Comparison of ENCODE assay signal across 8 mouse cellular contexts in genomic region chr14:31207070-31207830, GRCm38 (mm10). TPM values are rescaled to one million over a fixed set of nuclear protein-coding genes. Genes with fewer than 3 reads are reported as not detected.
A peak's percentile ranks its signal among the peaks of the same experiment; 100 is the strongest.
DNase-seq lines count a peak whose midpoint lies in the region; ATAC-seq and TF ChIP-seq lines count a peak whose summit lies in the region.

No protein-coding gene starts in this region.

- H3K4me2 ChIP-seq in intestine, postnatal 0 days (replicated peaks; ENCODE audit: low read depth): peak overlapping the region; percentile 88
- peak overlapping the region; percentile 98 for H3K4me2 ChIP-seq in midbrain, embryonic 14.5 days (ENCODE audit: low read length)

- 0 out of 2 replicates have a peak, but pooled peaks cover 2% of the 10 kb centered on the region for H3K27me3 ChIP-seq in erythroblast, embryonic 14.5 days (ENCODE audit: control insufficient read depth)
- H3K27me3 ChIP-seq in intestine, postnatal 0 days (replicated peaks; ENCODE audit: control insufficient read depth, insufficient read depth, low read length): no peaks in the 10 kb centered on the region
- H3K27me3 ChIP-seq in midbrain, embryonic 14.5 days (ENCODE audit: control insufficient read depth, insufficient read depth, low read length): no peaks in the 10 kb centered on the region

- peaks cover 34% of the 10 kb centered on the region for H3K4me1 ChIP-seq in erythroblast, embryonic 14.5 days (ENCODE audit: control insufficient read depth)
- H3K4me1 ChIP-seq in intestine, postnatal 0 days (replicated peaks; ENCODE audit: control insufficient read depth, insufficient read depth, low read length): no peaks in the 10 kb centered on the region; the same call in 1 of the 2 replicates
- H3K4me1 ChIP-seq in midbrain, embryonic 14.5 days (ENCODE audit: control insufficient read depth, insufficient read depth, low read length): peaks cover 17% of the 10 kb centered on the region

- peak overlapping the region; percentile 88; the same call in 1 of the 2 replicates for H3K27ac ChIP-seq in intestine, postnatal 0 days (ENCODE audit: low read depth, low read length)
- H3K27ac ChIP-seq in midbrain, embryonic 14.5 days (replicated peaks; ENCODE audit: low read depth, low read length): peak overlapping the region; percentile 90

- no peak for TF ChIP-seq CTCF in intestine, postnatal 0 days (IDR thresholded peaks at IDR 0.05; ENCODE audit: low read depth)

- peak overlapping the region; percentile 94 for H3K9ac ChIP-seq in intestine, postnatal 0 days (ENCODE audit: low read depth, low read length)
- peak overlapping the region; percentile 82 for H3K9ac ChIP-seq in midbrain, embryonic 14.5 days (replicated peaks; ENCODE audit: low read length)

- ATAC-seq in intestine, postnatal 0 days: no peak; the same call in 1 of the 2 replicates
- ATAC-seq in midbrain, embryonic 14.5 days (ENCODE audit: low FRiP score, low TSS enrichment): no peak; the same call in 1 of the 2 replicates

- 79% methylated on average over 13 of the region's 13 CpGs for WGBS in intestine, postnatal 0 days
- WGBS in midbrain, embryonic 14.5 days: 80% methylated on average over 13 of the region's 13 CpGs

- no peaks in the 10 kb centered on the region for H3K9me3 ChIP-seq in erythroblast, embryonic 14.5 days (ENCODE audit: control insufficient read depth, low read length)
- no peaks in the 10 kb centered on the region for H3K9me3 ChIP-seq in intestine, postnatal 0 days (ENCODE audit: control insufficient read depth)
- H3K9me3 ChIP-seq in midbrain, embryonic 14.5 days (ENCODE audit: control insufficient read depth, low read length): no peaks in the 10 kb centered on the region

- peak overlapping the region; percentile 68 for H3K4me3 ChIP-seq in erythroblast, embryonic 14.5 days (replicated peaks)
- H3K4me3 ChIP-seq in intestine, postnatal 0 days (ENCODE audit: low read depth, low read length): peak overlapping the region; percentile 83
- H3K4me3 ChIP-seq in midbrain, embryonic 14.5 days (replicated peaks; ENCODE audit: low read depth, low read length): peak overlapping the region; percentile 65

- DNase-seq in heart, adult 11 months: peak; percentile 96
- no peak for DNase-seq in heart, postnatal 14 days
- DNase-seq in adrenal gland, adult 8-10 months: peak; percentile 67
- DNase-seq in midbrain, embryonic 14.5 days: no peak
- no peak for DNase-seq in B cell, adult 2 months
- DNase-seq in gastrocnemius, postnatal 4 days (ENCODE audit: low spot score in 2 of 2): no peak

- intact Hi-C loops in heart, postnatal 14 days (cut with DNase I): loop anchor here (5.0 kb wide), 1 partner anchor 130 kb away; the partner anchor contains the start of gene Capn7

- peaks cover 30% of the 10 kb centered on the region for H3K36me3 ChIP-seq in erythroblast, embryonic 14.5 days (ENCODE audit: control insufficient read depth)
- peaks cover 20% of the 10 kb centered on the region for H3K36me3 ChIP-seq in intestine, postnatal 0 days (ENCODE audit: control insufficient read depth, insufficient read depth)
- peaks cover 20% of the 10 kb centered on the region for H3K36me3 ChIP-seq in midbrain, embryonic 14.5 days (ENCODE audit: control insufficient read depth, insufficient read depth, low read length)

RNA-seq across cellular contexts. Expression of gene Tnnc1, which starts 0.9 kb away (rescaled TPM):
- 1,000 to 10,000 TPM; 4,401 to 4,949 TPM for total RNA-seq in heart, postnatal 14 days (2021)
- total RNA-seq in adrenal gland, adult 8-10 months (2022): 1 to 10 TPM; 1.1 to 3.3 (median 1.9) TPM
- 0.14 and 0.18 TPM in 2 replicates for polyA plus RNA-seq in erythroblast, embryonic 14.5 days (2012)
- polyA plus RNA-seq in intestine, postnatal 0 days (2015; fragmentation: Nextera tagmentation; extraction: Ambion mirVana): 1.4 and 1.6 TPM in 2 replicates
- polyA plus RNA-seq in midbrain, embryonic 14.5 days (2014; fragmentation: Nextera tagmentation; extraction: Ambion mirVana): 2.1 and 2.6 TPM in 2 replicates
- 100 to 1,000 TPM; 337 to 379 TPM for total RNA-seq in gastrocnemius, postnatal 4 days (2021)

RNA-seq across cellular contexts. Expression of gene Nisch, which starts 9.5 kb away (rescaled TPM):
- 100 to 1,000 TPM; 185 to 197 TPM for total RNA-seq in heart, postnatal 14 days (2021)
- 100 to 1,000 TPM; 331 to 526 (median 414) TPM for total RNA-seq in adrenal gland, adult 8-10 months (2022)
- 8.6 and 10.6 TPM in 2 replicates for polyA plus RNA-seq in erythroblast, embryonic 14.5 days (2012)
- polyA plus RNA-seq in intestine, postnatal 0 days (2015; fragmentation: Nextera tagmentation; extraction: Ambion mirVana): 74.1 and 78.8 TPM in 2 replicates
- polyA plus RNA-seq in midbrain, embryonic 14.5 days (2014; fragmentation: Nextera tagmentation; extraction: Ambion mirVana): 280 and 343 TPM in 2 replicates
- total RNA-seq in gastrocnemius, postnatal 4 days (2021): 100 to 1,000 TPM; 258 to 277 TPM

RNA-seq across cellular contexts. Expression of gene Sema3g, which starts 10.4 kb away (rescaled TPM):
- total RNA-seq in heart, postnatal 14 days (2021): 10 to 100 TPM; 17.4 to 22.2 TPM
- total RNA-seq in adrenal gland, adult 8-10 months (2022): 10 to 100 TPM in 3 of 4 experiments, 1 to 10 TPM in 1; 8.8 to 12.4 (median 10.8) TPM
- polyA plus RNA-seq in erythroblast, embryonic 14.5 days (2012): not detected in 2 replicates
- 0.61 and 0.74 TPM in 2 replicates for polyA plus RNA-seq in intestine, postnatal 0 days (2015; fragmentation: Nextera tagmentation; extraction: Ambion mirVana)
- 0.12 and 0.24 TPM in 2 replicates for polyA plus RNA-seq in midbrain, embryonic 14.5 days (2014; fragmentation: Nextera tagmentation; extraction: Ambion mirVana)
- 10 to 100 TPM; 11.5 to 11.6 TPM for total RNA-seq in gastrocnemius, postnatal 4 days (2021)

RNA-seq across cellular contexts. Expression of gene Stab1, which starts 38.8 kb away (rescaled TPM):
- 10 to 100 TPM; 74.5 to 78.7 TPM for total RNA-seq in heart, postnatal 14 days (2021)
- total RNA-seq in adrenal gland, adult 8-10 months (2022): 100 to 1,000 TPM in 2 of 4 experiments, 10 to 100 TPM in 2; 75.8 to 142 (median 116) TPM
- polyA plus RNA-seq in erythroblast, embryonic 14.5 days (2012): 0.08 and 0.13 TPM in 2 replicates
- 20.6 and 23.1 TPM in 2 replicates for polyA plus RNA-seq in intestine, postnatal 0 days (2015; fragmentation: Nextera tagmentation; extraction: Ambion mirVana)
- 6.6 and 26.6 TPM in 2 replicates for polyA plus RNA-seq in midbrain, embryonic 14.5 days (2014; fragmentation: Nextera tagmentation; extraction: Ambion mirVana)
- 100 to 1,000 TPM in 1 of 2 experiments, 10 to 100 TPM in 1; 89.8 to 101 TPM for total RNA-seq in gastrocnemius, postnatal 4 days (2021)

RNA-seq across cellular contexts. Expression of gene Phf7, which starts 43.9 kb away (rescaled TPM):
- 1 to 10 TPM; 4.3 to 4.6 TPM for total RNA-seq in heart, postnatal 14 days (2021)
- 1 to 10 TPM; 7.1 to 8.5 (median 8.2) TPM for total RNA-seq in adrenal gland, adult 8-10 months (2022)
- 0.21 and 0.27 TPM in 2 replicates for polyA plus RNA-seq in erythroblast, embryonic 14.5 days (2012)
- 8.6 and 10.3 TPM in 2 replicates for polyA plus RNA-seq in intestine, postnatal 0 days (2015; fragmentation: Nextera tagmentation; extraction: Ambion mirVana)
- polyA plus RNA-seq in midbrain, embryonic 14.5 days (2014; fragmentation: Nextera tagmentation; extraction: Ambion mirVana): 12.0 and 12.1 TPM in 2 replicates
- total RNA-seq in gastrocnemius, postnatal 4 days (2021): 1 to 10 TPM; 7.3 to 9.4 TPM

Comparison
In these comparisons a context has a peak if more than half of its experiments do, and no peak if none do; other contexts are left out.
1. DNase-seq: peak in heart, adult 11 months (single experiment) and adrenal gland, adult 8-10 months (single experiment); none in heart, postnatal 14 days (0 of 2), midbrain, embryonic 14.5 days (single experiment), B cell, adult 2 months (0 of 2) and gastrocnemius, postnatal 4 days (0 of 2).
2. RNA of gene Tnnc1, which starts 0.9 kb away (total RNA-seq): 4,401 to 4,949 TPM in heart, postnatal 14 days and 337 to 379 TPM in gastrocnemius, postnatal 4 days; 1.1 to 3.3 TPM in adrenal gland, adult 8-10 months; every median in the first group is over 10 times any median in the second.
3. Peak in every context shown above with its lines, with median percentiles within 50 percentile points of each other: H3K4me3 ChIP-seq.